Mouse (Mus musculus): ENCODE data around the gene Rgl3.

Rgl3 gene

DNA sequence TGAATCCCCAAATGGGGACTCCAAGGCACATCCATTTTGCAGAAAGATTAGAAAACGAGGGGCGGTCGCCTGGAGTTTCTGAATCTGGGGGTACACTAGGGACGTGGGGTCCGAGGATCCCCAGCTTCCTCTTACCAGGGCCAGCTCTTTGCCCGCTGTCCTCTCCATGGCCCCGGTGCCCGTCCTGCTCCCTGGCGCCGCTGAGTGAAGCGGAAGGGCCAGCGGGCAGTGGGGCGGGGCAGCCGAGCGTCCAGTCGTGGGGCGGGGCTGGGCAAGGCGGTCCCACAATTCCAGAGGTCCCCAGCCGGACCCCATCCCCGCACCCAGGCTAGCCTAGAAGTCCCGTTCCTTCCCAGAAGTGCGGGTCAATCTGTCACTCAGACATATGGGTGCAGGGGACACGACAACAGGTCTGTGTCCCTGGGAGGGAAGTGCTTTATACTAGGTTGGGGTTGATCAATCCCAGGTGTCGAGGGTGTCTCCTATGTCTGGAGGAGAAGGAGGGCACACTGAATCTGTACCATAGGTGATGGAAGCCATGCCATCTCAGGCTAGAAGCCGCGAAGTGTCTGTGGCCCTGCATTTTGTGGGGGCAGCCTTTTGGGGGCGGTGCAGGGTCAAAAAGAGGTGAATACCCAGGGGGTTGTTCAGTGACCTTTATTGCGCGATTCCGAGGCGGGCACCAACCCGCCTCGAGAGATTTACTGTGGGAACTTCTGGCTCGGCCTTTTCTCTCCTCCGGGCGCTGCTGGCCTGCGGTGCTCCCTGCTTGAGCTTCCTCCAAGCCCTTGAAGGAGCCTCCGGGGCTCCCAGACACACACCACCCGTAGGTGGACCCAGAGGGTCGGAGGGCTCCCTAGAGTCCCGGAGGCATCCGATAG is at the start of gene Rgl3:
TSS of gene Rgl3 (minus strand) at position 217 of the 881 bp plus-strand sequence.
- DNase-seq (ENCODE audit: low spot score): no peak

DNA sequence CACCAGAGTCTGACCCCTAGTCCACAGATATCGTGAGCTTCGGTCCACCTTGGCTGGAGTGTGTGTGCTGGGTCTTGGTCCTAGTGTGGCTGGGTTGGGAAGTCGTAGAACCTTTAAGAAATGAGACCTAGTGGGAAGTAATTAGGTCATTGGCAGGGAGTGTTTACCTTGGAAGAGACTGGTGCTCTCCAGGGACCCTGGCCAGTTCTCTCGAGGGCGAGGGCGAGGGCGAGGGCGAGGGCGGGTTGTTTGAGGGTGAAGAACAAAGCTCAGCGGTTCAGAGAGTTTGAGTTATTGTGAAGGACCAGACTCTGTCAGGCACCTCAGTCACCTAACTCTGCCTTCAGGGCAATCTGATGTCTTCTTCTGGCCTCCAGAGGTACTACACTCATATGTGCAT is 48.6 kb upstream of the Rgl3 start:
- DNase-seq (ENCODE audit: low spot score): no peak

DNA sequence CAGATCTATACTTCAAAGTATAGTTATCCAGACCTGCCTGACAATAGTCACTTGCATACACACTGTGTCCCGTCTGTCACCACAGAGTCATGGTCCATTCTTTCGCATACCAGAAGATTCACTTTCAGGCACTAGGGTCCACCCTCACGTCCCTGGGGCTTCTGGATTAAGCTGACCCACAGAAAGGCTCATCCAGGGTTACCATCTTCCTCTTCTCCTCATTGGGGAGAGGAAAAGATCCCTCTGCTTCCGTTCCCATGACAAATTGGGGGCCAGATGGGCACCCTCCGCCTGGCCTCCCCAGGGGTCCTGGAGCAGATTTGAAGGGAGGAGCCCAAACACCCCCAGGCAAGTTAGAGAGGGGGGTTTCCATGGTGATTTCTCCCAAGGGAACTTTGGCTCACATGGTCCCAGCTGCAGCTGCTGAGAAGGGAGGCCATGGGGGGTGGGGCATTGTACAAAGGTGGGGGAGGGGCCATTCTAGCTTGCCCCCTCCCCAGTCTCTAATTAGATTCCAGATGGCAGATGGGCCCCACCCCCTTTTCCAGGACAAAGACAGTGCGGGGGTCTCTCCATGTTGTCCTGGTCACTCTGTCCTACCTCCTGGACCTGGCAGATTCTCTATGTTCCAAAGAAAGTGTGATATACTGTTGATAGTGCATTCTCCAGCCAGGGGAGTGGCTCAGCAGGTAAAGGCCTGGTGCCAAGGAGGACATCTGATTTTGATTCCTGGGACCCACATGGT is 46.2 kb upstream of the Rgl3 start:
- DNase-seq (ENCODE audit: low spot score): no peak

DNA sequence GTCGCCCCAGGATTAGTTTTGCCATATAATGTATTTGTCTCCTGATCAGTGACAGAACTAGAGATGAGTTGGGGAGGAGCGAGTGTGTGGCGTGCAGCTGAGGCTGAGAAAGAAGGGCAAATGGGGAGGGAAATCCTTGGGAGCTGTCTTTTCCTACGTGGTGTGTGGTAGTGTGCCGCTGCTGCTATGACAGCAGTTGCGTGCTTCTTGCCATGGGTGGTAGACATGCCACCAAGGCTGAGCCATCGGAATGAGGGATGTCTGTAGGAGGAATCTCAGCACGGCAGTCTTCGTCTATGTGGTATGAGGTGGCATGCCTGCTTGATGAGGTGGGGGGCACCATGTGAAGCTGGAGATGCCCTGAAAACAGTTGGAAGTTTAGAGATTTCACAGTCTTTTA is 41.1 kb upstream of the Rgl3 start:
- no peak for DNase-seq (ENCODE audit: low spot score)

DNA sequence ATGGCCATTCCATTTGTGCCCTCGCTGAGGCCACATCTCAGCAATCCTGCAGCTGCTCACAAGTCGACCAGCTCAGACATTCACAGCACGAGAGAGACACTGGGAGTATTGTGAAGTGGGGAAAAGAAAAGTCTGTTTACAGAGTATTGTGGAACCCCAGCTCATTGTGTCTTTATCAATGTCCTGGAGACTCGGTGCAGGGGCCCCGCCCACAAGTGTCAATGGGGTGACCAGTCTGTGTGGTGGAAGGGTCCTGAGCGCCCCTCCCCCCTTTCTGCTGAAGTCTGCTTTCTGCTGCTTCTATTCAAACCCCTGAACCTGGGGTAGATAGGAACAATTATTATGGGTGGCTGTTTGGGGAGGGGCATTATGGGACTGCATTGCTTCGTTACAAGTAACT is 39.2 kb upstream of the Rgl3 start:
- DNase-seq (ENCODE audit: low spot score): no peak

DNA sequence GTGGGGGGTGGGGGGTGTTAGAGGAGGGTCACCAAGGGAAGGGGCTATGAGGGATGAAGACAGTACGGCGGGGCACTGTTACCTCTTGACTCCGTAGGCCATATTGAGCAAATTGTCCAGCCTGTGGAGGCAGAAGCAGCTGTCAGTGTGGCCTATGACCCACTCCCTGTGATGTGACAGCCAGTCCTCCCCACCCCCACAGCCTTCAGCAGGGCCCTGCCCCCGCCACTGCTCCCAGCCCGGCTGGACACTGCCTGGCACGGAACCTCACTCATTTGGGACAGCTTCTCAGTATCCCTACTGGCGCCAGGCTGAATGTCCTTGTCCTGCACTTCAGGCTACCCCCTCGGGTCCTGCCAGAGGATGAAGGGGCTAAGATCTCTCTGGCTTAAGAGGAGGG is 35.3 kb upstream of the Rgl3 start:
- no peak for DNase-seq (ENCODE audit: low spot score)

DNA sequence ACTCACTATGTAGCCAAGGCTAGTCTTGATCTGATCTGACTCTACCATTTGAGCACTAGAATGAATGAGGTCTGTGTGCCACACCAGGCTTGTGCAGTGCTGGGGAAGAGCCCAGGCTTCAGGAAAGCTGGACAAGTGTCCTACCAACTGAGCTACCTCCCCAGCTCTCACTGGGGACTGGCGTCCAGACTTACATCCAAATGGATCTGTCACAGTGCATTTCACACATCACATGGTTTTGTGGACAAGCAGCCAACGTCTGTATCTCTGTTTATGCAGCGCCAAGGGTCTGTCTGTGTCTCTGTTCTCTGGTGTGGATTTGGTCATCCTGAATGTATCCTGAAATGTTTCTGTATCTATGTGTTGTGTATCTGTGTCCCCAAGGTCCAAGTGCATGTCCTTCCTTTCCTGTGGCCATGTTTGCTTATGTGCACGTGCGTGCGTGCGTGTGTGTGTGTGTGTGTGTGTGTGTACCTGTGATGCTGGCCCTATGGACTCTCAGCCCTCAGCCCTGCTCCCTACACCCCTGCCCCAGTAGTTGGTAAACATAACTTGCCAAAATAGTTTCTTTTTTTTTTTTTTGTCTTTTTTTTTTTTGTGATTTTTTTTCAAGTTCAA is 28.1 kb upstream of the Rgl3 start:
- no peak for DNase-seq (ENCODE audit: low spot score)

DNA sequence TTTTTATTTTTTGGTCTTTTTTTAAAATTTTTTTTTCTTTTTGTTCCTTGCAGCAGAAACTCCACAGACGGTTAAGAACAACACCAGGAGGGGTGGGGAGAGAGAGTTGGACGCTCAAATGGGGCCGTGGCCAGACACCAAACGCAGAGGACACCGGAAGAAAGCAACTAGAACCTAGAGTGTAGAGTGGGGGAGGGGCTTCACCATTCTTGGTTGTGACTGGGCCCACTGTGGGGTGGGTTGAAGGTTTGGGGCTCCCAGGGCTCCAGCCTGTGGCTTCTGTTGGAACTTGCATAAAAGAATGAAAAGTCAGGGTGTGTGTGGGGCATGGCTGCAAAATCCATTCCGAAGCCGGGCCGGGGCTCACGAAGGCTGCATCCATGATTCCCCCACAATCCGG is 27.0 kb upstream of the Rgl3 start:
- no peak for DNase-seq (ENCODE audit: low spot score)

DNA sequence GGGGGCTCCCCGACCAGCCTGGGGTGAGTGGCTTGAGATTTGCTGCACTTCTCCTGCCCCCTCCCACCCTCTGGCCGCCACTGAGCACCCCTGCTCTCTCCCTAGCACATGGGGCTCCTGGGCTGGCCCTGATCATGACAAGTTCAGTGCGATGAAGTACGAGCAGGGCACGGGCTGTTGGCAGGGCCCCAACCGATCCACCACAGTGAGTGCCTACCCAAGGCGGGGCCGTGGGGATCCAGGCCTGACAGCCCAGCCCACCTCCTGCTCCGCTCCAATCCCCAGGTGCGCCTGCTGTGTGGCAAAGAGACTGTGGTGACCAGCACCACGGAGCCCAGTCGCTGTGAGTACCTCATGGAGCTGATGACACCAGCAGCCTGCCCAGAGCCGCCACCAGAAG is 23.5 kb upstream of the Rgl3 start:
- no peak for DNase-seq (ENCODE audit: low spot score)

DNA sequence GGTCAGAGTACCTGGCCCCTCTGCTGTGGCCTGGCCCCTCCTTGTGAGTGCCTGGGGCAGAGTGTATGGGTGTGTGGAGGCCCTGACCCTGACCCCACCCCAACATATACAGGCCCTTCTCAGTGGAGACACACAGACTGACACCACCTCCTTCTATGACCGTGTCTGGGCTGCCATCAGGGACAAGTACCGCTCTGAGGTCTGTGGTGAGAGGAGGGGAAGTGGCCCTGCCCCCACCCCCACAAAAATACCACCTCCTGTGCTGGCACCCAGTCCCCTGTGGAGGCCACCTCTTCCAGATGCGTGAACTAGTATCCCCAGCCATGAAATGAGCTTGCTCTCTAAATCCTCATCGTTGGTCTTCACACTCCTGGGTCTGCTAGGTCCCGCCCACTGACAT is 21.8 kb upstream of the Rgl3 start:
- no peak for DNase-seq (ENCODE audit: low spot score)

DNA sequence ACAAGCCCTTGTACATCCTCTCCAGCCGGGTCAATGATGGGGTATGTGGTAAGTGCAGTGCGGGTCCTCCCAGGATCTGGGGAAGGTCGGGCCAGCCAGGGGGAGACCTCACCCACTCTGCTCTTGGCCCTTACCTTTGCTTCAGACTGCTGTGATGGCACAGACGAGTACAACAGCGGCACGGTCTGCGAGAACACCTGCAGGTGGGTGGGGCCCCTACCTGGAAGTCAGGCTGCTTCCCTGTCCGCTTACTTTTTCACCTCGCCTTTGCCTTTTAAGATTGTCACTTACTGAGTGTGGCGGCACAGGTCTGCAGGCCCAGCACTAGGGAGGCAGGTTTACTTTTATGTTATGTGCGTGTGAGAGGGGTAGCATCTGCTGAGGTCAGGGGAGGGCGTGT is 15.3 kb upstream of the Rgl3 start:
- no peak for DNase-seq (ENCODE audit: low spot score)

DNA sequence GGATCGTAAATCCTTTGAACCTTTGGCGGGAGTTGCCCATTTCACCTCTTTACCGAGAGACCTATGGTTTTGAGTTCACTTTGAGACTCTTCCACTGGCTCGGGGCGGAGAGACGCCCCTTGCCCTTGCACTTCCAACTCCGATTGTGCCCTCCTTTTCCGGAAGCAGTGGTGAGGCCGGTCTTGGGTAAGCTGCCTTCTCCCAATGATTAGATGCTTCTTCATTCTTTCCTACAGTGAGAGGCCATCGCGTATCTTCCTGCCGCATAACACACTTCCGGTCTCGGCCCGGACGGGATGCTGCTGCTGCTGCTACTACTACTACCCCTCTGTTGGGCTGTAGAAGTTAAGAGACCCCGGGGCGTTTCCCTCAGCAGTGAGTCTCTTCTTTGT is 13.9 kb upstream of the Rgl3 start:
- DNase-seq (ENCODE audit: low spot score): no peak

DNA sequence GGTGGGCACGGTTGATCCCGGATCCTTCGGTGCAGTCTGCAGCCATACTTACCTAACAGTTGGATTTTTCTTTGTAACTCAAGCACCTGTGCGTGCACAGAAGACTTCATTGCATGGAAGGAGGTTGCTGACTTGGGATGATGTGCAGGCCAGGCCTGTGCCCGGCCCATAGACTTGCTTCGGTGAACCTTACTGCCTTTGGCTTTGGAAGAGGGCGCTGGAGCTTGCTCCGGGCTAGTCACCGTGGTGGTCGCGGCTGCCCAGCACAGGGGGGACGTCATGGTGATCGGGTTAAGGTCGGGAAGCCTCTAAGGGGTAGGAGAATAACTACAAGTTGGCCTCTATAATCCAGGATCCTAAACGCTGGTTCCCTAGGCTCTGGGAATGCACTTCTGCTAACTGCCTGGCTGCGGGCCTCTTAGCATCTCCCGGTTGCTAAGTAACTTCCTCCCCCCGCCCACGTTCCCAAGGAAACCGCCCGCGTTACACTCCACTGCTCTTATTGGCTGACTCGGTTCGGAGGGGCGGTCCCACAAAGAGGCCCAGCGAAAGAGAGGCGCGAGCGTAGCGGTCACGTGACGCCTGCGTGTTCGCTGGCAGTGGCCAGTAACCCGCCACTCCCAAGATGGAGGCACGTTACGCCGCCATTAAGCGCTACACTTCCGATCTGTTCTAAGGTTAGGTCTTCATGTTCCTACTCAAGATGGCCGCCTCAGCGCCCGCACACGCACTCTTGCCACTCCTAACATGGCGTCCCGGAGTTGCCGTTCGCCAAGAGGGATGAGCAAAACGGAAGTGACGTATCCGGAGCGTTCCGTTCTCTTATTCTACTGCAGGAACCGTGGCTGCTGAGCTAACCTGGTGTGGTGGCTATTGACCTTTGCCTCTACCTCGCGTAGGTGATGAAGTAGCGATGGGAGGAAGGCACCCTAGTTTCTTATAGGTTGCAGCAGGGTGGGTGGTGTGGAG is 13.2 kb upstream of the Rgl3 start, which contains the start of the genes Ccdc151 and Prkcsh:
TSS of gene Ccdc151 (minus strand) at position 441 of the 969 bp plus-strand sequence.
TSS of gene Prkcsh (plus strand) at position 613 of the 969 bp plus-strand sequence.
- peak; percentile 99 for DNase-seq (ENCODE audit: low spot score)

DNA sequence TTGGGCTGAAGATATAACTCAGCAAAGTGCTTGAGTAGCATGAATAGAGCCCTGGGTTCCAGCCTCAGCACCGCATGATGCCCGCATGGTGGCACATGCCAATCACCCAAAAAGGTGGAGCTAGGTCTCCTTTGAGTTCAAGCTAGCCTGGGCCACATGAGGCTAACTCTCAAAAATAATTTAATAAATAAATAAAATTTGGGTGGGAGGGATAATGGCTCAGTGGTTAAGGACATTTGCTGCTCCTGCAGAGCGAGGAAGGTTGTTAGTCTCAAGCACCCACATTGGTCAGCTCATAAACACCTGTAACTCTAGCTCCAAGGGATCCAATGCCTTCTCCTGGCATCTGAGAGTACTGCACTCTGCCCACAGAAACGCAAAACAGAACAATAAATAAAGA is 12.4 kb upstream of the Rgl3 start:
- no peak for DNase-seq (ENCODE audit: low spot score)

DNA sequence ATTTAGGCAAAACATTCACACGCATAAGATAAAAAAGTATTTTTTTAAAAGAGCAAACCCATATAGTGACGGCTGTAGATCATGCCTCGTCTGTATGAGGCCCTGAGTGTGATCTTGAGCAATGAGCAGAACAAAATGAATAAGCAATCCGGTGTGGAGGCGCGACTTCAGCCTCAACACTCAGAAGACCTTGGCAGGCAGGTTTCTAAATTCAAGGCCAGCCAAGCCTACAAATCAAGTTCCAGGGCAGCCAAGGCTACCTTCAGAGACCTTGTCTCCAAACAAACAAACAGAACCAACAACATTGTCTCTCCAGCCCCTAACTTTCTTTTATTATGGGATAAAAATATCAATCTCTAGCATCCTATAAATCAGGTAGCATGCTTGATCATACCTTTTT is 11.1 kb upstream of the Rgl3 start:
- no peak for DNase-seq (ENCODE audit: low spot score)

DNA sequence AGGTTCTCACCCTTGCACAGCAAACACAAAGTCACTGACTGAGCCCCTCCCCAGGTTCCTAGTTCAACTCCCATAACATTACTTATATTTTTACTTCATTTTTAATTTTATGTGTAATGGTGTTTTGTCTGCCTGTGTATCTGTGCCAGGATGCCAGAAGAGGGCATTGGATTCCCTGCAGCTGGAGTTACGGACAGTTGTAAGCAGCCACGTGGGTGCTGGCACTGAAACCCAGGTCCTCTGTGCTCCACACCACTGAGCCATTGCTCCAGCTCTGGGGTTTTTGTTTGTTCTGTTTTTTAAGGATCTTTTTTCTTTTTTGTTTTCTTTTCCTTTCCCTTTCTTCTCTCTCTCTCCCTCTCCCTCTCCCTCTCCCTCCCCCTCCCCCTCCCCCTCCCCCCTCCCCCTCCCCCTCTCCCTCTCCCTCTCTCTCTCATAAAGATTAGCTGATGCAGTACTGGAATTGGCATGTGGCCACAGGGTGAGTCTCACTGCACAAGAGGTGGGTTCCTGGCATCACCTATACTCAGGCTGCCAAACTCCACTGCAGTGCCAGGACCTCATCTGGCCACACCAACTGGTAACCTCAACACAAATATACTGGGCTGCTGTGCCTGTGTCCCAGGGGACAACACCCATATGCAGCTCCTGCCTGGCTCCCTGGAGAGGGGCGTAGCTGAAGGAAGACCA is 7.1 kb upstream of the Rgl3 start:
- no peak for DNase-seq (ENCODE audit: low spot score)

DNA sequence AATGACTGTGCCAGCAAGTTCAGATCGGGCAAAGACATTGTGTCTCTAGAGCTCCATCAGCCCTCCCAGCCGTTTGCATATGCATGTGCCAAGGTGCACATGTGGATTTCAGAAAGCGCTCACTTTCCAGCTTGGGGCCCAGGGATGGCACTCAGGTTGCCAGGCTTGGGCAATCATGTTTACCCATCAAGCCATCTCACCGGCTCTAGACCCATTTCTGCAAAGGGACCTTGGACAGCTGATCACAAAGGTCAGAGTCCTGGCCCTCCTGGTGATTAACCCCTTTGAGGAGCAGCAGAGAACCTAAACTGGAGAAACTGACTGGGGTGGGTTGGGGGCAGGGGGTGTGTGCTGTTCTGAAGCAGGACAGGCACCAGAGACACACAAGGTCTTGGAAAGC is 3.0 kb upstream of the Rgl3 start:
- DNase-seq (ENCODE audit: low spot score): no peak

DNA sequence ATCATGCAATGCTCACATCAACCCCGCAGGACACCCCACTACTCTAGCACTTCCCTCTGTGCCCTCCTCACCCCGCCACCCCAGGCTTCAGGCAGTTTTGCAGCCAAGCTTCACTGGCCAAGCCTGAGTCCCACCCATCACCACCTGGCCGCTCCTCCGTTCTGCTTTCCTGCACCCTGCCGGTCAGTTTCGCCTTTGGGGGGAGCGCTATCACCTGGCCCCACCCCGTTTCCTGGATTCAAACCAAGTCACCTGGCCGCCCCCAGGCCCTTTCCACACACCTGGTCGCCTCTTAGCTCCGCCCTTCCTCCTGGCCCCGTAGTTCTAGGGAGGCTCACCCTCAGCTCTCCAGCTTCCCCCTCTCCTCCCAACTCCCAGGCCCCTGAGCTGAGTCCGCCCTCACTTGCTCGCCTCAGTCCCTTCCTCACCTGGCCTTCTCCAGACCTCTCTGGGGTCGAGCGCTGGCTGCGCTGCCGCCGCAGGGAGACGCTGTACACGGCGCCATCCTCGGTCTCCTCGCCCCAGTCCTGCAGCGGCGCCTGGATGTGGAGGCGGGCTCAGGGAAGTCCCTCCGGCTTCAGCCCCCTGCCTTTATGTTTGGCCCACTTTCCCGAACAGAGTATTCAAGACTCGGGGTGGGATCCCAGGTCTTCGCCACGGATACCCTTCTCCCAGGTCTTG is 685 bp downstream of the Rgl3 start:
- no peak for DNase-seq (ENCODE audit: low spot score)

DNA sequence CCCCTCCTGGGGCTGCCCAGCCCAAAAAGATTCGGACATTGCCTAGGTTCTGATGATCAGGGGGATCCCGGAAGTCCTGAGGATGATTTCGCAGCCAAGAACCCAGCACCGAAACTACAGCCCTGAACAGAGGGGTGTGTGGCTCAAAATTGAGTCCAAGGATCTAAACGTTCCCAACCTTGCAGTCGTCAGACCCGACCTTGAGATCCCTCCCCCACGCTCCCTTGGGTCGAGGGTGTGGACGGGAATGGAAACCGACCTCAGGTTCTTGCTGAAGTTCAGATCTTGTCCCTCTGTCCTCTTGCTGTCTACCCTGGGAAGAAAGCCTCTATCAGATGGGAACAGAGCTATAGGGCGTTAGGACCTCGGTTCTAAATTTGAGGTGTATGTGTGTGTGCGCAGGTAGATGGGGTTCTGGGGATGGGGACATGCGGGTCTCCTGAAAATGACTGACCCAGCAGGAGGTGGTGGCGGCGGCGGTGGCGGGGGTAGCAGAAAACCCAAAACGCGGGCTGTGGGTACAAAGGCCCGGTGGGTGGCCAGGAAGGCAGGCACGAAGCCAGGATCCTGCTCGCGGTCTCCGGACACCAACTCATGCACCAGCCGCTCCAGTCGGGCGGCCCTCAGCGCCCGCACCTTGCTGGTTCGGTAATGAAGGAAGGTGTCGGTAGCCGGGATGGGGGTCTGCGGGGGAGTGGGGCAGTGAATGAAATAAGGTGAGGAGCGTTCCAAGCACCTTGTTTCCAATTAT is 1.5 kb downstream of the Rgl3 start:
- DNase-seq (ENCODE audit: low spot score): no peak

DNA sequence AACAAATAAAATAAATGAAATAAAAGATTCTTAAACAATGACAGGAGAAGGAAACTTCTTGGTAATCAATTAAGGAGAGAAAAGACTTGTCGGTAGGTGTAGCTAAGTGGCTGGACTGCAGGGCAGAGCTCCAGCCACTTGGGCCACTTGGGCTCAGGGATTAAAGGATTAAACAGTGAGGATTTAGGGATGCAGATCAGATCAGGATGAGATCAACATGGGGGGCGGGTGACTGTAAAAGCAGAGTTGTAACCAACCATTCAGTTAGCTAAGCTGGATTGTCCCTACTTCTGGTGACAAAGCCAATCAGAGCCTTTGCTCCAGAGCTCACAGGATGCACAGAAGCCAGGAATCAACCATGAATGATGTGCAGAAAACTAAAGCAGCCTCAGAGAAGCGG is 5.3 kb downstream of the Rgl3 start:
- no peak for DNase-seq (ENCODE audit: low spot score)
